Mouse (Mus musculus) C2C12 (cell line): ENCODE results near the gene Dok4.

Source experiments
- CEBPB ChIP-seq: IDR thresholded peaks from one replicate; pipeline ENCODE4 v1.6.1; 2011; ENCODE audit warnings: low read depth, mild to moderate bottlenecking, control low read depth, moderate library complexity
- CTCF ChIP-seq: IDR thresholded peaks from one replicate; pipeline ENCODE4 v1.5.1; 2011; ENCODE audit not compliant: control insufficient read depth, insufficient read depth, insufficient read length

GRCm38 (mm10) chr8:94923405-94923804, 47.3 kb upstream of the Dok4 start, which contains the start of gene Adgrg5:
- TF ChIP-seq CTCF (no peak), CEBPB (no peak)
